Mouse (Mus musculus): ENCODE data around the gene Mfap2. TPM values are rescaled to one million over a fixed set of nuclear protein-coding genes. Genes with fewer than 3 reads are reported as not detected.

The Mfap2 gene
- polyA plus RNA-seq, 1 experiment, result 0.08 TPM

DNA sequence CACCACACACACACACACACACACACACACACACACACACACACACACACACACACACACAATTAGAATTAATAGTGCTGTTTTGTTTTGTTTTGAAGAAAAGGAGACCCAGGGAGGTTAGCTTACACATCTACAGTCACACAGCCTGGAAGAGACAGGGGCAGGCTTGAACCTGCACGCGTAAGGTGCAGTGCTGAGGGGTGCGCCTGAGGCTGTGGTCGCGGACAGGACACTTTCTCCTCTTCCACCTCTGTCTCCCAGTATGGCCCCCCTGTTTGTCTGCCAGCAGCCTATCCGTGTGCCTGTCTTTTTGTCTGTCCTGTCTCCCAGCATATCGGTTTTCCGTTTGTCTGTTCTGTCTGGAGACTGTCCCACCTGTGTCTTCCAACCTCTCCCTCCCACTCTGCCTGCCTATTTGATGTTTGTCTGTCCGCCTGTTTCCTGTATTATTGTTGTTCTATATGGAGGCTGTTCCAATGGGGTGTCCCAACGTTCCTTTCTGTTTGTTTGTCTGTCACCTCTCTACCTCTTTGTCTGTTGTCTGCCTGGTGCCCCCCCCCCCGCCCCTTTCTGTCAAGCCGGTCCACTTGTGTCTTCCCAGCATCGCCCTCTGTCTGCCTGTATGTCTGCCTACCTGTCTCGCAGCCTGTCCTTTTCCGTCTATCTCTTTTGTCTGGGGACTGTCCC is 24.1 kb upstream of the Mfap2 start:
- Histone ChIP-seq H3K36me3 (ENCODE audit: control insufficient read depth) (no peaks in the 10 kb centered on the region; the same call in 1 of the 2 replicates), H3K27me3 (ENCODE audit: control insufficient read depth) (no peaks in the 10 kb centered on the region), H3K4me3 (replicated peaks) (peak overlapping the region; percentile 80), H3K4me1 (ENCODE audit: control insufficient read depth) (peaks cover 34% of the 10 kb centered on the region), H3K9me3 (ENCODE audit: control insufficient read depth, low read length) (peaks cover 4% of the 10 kb centered on the region)
- no peak for TF ChIP-seq GATA1 (IDR thresholded peaks at IDR 0.05; ENCODE audit: low read length)
- TF ChIP-seq TAL1 (IDR thresholded peaks at IDR 0.05; ENCODE audit: low read length), result no peak

DNA sequence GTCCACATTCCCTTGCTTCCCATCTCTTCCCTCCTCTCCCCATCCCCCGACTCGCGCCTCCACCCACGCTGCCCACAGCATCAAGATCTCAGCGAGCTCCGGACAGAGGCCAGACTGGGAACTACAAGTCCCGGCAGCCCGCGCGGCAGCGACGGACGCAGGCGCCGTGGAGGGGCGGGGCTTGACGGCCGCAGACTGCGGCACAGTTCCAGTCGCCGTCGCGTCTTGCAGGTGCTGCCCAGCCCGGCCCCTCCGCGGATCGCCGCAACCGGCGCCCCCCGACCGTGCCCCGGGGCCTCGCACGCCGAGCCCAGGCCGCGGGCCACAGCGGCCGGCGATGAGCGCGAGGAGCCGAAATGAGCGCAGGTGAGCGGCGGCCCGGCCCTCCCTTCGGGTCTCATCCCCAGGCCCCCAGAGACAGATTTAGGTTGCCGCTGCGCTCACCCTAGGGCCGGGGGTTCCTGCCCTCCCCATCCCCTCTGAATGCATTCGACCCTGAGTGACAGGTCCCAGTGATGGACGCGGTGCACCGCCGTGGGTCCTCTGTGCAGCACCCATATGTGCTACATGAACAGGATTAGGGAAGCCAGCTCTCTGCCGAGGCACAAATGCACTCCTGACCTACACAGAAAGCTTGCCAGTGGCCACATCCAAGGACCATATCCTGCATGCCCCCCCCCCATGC is 23.4 kb upstream of the Mfap2 start, which contains the start of gene Atp13a2:
Gene Atp13a2, plus strand, starts transcription at position 163 of the 685 bp plus-strand sequence.
- Histone ChIP-seq H3K4me3 (replicated peaks) (peak within 1 kb of the TSS; percentile 80), H3K36me3 (ENCODE audit: control insufficient read depth) (no peaks in the 10 kb centered on the region; the same call in 1 of the 2 replicates), H3K4me1 (ENCODE audit: control insufficient read depth) (peaks cover 38% of the 10 kb centered on the region), H3K27me3 (ENCODE audit: control insufficient read depth) (no peaks in the 10 kb centered on the region), H3K9me3 (ENCODE audit: control insufficient read depth, low read length) (no peaks in the 10 kb centered on the region)
- TF ChIP-seq GATA1 (IDR thresholded peaks at IDR 0.05; ENCODE audit: low read length), result no peak
- TF ChIP-seq TAL1 (IDR thresholded peaks at IDR 0.05; ENCODE audit: low read length), result no peak

DNA sequence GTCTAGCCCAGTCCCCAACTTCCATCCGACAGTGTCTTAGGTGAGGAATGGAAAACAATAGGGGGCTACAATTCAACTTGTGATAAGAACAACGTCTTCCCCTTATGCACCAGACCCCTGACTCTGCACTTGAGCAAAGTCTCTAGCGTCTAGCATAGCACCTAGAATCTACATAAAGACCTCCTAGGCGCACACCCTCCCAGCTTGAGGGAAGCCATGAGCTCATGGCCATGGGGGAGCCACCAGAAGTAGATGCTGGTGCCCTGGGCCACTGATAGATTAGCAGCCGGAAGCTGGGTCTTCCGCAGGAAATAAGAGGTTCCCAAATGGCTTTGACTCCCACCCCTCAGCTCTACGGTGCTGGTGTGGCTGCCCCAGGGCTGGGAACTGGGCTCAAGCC is 22.7 kb upstream of the Mfap2 start:
- no peaks in the 10 kb centered on the region for H3K9me3 ChIP-seq (ENCODE audit: control insufficient read depth, low read length)
- peaks cover 3% of the 10 kb centered on the region; the same call in 1 of the 2 replicates for H3K36me3 ChIP-seq (ENCODE audit: control insufficient read depth)
- TF ChIP-seq TAL1 (IDR thresholded peaks at IDR 0.05; ENCODE audit: low read length), result no peak
- TF ChIP-seq GATA1 (IDR thresholded peaks at IDR 0.05; ENCODE audit: low read length), result no peak
- H3K4me1 ChIP-seq (ENCODE audit: control insufficient read depth), result peaks cover 38% of the 10 kb centered on the region
- H3K27me3 ChIP-seq (ENCODE audit: control insufficient read depth), result no peaks in the 10 kb centered on the region
- peak overlapping the region; percentile 80 for H3K4me3 ChIP-seq (replicated peaks)

DNA sequence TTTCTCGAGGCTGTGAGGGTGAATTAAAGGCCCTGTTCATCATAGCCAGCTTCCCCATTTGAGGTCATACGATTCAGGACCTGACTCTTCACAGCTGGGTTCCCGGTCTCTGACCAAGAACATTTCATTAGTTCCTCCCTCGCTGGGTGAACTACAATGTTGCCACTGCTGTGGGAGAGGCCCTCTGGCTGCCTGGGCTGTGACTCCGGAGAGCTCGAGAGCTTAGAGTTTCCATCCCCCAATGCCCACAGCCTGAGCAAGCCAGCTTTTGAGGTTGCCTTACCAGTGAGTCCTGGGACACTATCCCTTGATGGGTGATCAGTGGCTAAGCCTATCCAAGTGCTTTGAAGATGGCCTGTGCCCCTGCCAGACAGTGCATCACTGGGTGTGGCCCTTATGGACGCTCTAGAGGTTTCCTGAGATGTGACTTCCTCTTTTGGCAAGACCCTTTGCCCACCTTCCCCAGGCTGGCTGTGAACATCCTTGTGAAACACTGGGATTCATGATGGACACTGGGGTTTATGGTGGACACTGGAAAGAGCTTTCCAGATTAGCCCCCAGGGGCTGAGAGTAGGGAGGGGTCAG is 21.4 kb upstream of the Mfap2 start:
- H3K4me1 ChIP-seq (ENCODE audit: control insufficient read depth), result peaks cover 31% of the 10 kb centered on the region
- H3K36me3 ChIP-seq (ENCODE audit: control insufficient read depth), result peaks cover 7% of the 10 kb centered on the region
- H3K27me3 ChIP-seq (ENCODE audit: control insufficient read depth), result no peaks in the 10 kb centered on the region
- H3K9me3 ChIP-seq (ENCODE audit: control insufficient read depth, low read length), result no peaks in the 10 kb centered on the region
- H3K4me3 ChIP-seq (replicated peaks), result no peak overlapping the region
- TF ChIP-seq GATA1 (IDR thresholded peaks at IDR 0.05; ENCODE audit: low read length), result no peak
- TF ChIP-seq TAL1 (IDR thresholded peaks at IDR 0.05; ENCODE audit: low read length), result no peak

DNA sequence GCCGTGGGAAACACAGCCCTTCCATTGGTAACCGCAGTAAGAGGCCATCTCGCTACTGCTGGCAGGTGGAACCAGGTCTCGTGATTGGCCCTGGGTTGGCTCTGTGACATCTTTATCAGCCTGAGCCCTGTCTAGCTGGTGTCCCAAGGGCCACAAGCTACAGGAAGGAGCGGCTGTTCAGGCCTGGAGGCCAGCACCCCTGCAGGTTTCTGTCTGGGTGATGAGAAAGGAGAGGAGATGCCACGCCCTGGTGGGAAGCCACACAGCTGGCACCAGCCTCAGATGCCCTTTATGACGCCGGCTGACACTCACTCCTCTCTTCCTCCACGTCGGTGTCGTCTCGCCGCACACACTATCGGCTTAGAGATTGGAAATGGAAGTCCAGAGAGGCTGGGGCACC is 20.8 kb upstream of the Mfap2 start:
- H3K9me3 ChIP-seq (ENCODE audit: control insufficient read depth, low read length), result no peaks in the 10 kb centered on the region
- no peak for TF ChIP-seq TAL1 (IDR thresholded peaks at IDR 0.05; ENCODE audit: low read length)
- no peak for TF ChIP-seq GATA1 (IDR thresholded peaks at IDR 0.05; ENCODE audit: low read length)
- no peak overlapping the region for H3K4me3 ChIP-seq (replicated peaks)
- no peaks in the 10 kb centered on the region for H3K27me3 ChIP-seq (ENCODE audit: control insufficient read depth)
- H3K4me1 ChIP-seq (ENCODE audit: control insufficient read depth), result peaks cover 31% of the 10 kb centered on the region
- peaks cover 14% of the 10 kb centered on the region for H3K36me3 ChIP-seq (ENCODE audit: control insufficient read depth)

DNA sequence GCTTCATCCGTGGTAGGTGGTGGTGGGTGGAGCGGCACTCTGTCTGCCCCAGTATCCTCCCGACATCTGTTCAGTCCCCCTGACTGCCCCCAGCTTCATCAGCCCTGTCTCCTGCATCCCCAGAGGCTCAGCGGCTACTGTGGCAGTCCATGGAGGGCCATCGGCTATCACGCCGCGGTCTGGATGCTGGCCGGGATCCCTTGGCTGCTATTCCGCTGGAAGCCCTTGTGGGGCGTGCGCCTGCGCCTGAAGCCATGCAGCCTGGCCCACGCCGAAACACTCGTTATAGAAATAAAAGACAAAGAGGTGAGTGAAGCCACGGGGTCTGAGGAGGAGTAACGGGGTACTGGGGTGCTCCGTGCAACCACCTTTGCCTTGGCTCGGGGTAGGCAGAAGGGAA is 18.0 kb upstream of the Mfap2 start:
- TF ChIP-seq TAL1 (IDR thresholded peaks at IDR 0.05; ENCODE audit: low read length) (no peak), GATA1 (IDR thresholded peaks at IDR 0.05; ENCODE audit: low read length) (no peak)
- Histone ChIP-seq H3K27me3 (ENCODE audit: control insufficient read depth) (no peaks in the 10 kb centered on the region), H3K4me1 (ENCODE audit: control insufficient read depth) (peaks cover 28% of the 10 kb centered on the region), H3K36me3 (ENCODE audit: control insufficient read depth) (peaks cover 36% of the 10 kb centered on the region), H3K9me3 (ENCODE audit: control insufficient read depth, low read length) (no peaks in the 10 kb centered on the region), H3K4me3 (replicated peaks) (no peak overlapping the region)

DNA sequence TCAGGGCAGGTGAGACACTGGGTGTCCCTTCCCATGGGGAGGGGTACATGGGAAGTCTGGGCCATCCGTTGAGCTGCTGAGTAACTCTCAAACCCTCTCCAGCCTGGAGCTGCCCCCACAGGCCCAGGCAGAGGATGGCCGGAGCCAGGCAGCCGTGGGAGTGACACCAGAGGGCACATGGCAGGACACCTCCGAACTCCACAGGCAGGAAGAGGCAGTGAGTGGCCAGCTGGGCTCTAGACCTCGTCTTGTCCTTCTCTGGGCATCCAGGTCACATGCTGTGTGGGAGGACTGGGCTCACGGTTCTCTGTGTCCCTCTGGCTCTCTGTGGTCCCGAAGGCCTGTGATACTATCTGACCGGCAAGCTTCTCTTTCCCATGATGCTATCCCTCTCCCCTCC is 16.4 kb upstream of the Mfap2 start:
- H3K4me3 ChIP-seq (replicated peaks), result no peak overlapping the region
- H3K4me1 ChIP-seq (ENCODE audit: control insufficient read depth), result peaks cover 22% of the 10 kb centered on the region
- H3K27me3 ChIP-seq (ENCODE audit: control insufficient read depth), result no peaks in the 10 kb centered on the region
- TF ChIP-seq TAL1 (IDR thresholded peaks at IDR 0.05; ENCODE audit: low read length) (no peak), GATA1 (IDR thresholded peaks at IDR 0.05; ENCODE audit: low read length) (no peak)
- no peaks in the 10 kb centered on the region for H3K9me3 ChIP-seq (ENCODE audit: control insufficient read depth, low read length)
- peaks cover 38% of the 10 kb centered on the region for H3K36me3 ChIP-seq (ENCODE audit: control insufficient read depth)

DNA sequence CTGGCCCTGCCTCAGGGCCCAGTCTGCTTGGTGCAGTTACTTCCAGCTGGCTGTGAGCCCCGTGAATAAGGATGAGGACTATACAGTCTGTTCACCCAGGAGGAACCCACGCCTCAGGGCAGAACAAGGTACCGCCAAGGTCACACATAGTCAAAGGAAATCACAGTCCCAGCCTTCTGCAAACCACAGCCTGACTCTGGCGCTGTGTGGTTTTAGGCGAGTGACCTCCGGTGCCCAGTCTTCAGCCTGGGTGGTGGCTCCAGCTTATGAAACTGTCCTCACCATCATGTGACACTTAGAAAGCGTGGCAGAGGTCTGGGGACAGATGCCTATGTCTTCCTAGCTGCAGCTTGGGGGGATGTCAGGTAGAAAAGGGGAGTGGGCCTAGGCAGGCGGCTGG is 14.4 kb upstream of the Mfap2 start:
- Histone ChIP-seq H3K9me3 (ENCODE audit: control insufficient read depth, low read length) (no peaks in the 10 kb centered on the region), H3K27me3 (ENCODE audit: control insufficient read depth) (no peaks in the 10 kb centered on the region), H3K36me3 (ENCODE audit: control insufficient read depth) (peaks cover 47% of the 10 kb centered on the region), H3K4me1 (ENCODE audit: control insufficient read depth) (peaks cover 16% of the 10 kb centered on the region), H3K4me3 (replicated peaks) (no peak overlapping the region)
- no peak for TF ChIP-seq GATA1 (IDR thresholded peaks at IDR 0.05; ENCODE audit: low read length)
- TF ChIP-seq TAL1 (IDR thresholded peaks at IDR 0.05; ENCODE audit: low read length), result no peak

DNA sequence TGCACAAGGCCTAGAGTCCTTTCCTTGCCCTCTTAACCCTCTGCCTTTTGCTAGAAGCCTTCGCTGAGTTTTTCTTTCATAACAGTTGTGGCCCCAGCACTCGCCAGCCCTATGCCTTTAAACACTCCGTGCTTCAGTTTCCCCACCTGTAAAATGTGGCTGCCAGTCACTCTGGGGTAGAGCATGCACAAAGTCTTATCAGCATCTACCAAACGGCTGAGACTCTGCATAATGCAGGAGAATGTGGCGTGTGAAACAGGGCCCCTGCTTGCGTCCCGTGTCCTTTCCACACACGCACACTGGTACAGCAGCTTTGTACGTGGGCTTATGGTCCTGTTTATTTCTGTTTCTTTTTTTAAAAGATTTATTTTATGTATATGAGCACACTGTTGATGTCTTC is 13.4 kb upstream of the Mfap2 start:
- Histone ChIP-seq H3K4me3 (replicated peaks) (no peak overlapping the region), H3K36me3 (ENCODE audit: control insufficient read depth) (peaks cover 51% of the 10 kb centered on the region), H3K9me3 (ENCODE audit: control insufficient read depth, low read length) (no peaks in the 10 kb centered on the region), H3K27me3 (ENCODE audit: control insufficient read depth) (no peaks in the 10 kb centered on the region), H3K4me1 (ENCODE audit: control insufficient read depth) (peaks cover 12% of the 10 kb centered on the region)
- no peak for TF ChIP-seq GATA1 (IDR thresholded peaks at IDR 0.05; ENCODE audit: low read length)

All from erythroblast, embryonic 14.5 days (primary cell).